Mouse (Mus musculus) embryonic facial prominence, embryonic 11.5 days (tissue): ENCODE results near the gene Map1s. TPM values are rescaled to one million over a fixed set of nuclear protein-coding genes. Genes with fewer than 3 reads are reported as not detected.
A peak's percentile ranks its signal among the peaks of the same experiment; 100 is the strongest.
"Not testable (repeated sequence)": the region's sequence is repeated elsewhere in the genome, so short reads cannot be mapped to it uniquely, and the experiment has no call there.

Experiments used
- ATAC-seq: fragments of 200-750 bp; cut with Nextera tagmentation; replicated peaks from 2 replicates; pipeline ENCODE4 v1.8.0; 2017; ENCODE audit warnings: low read depth; ENCODE audit not compliant: insufficient number of reproducible peaks, low FRiP score, low TSS enrichment
- DNase-seq: peaks from one replicate; pipeline ENCODE4 v3.0.0-alpha.2; 2015; ENCODE audit warnings: low spot score
- H3K27ac ChIP-seq: fragments of 300-500 bp; sonication (generic); replicated peaks from 2 replicates; pipeline ENCODE4 v1.5.1; 2014; ENCODE audit warnings: mild to moderate bottlenecking, low read depth, low read length, control low read depth
- H3K27me3 ChIP-seq: fragments of 300-500 bp; sonication (generic); 2 replicates; pipeline ENCODE4 v1.6.1; 2014; ENCODE audit warnings: mild to moderate bottlenecking, low read length, moderate library complexity, mixed read lengths; ENCODE audit not compliant: control insufficient read depth, insufficient read depth
- H3K36me3 ChIP-seq: fragments of 300-500 bp; sonication (generic); replicated peaks from 2 replicates; pipeline ENCODE4 v1.6.1; 2014; ENCODE audit warnings: low read depth, mild to moderate bottlenecking, low read length, moderate library complexity, mixed read lengths; ENCODE audit not compliant: control insufficient read depth, insufficient read depth
- H3K4me1 ChIP-seq: fragments of 300-500 bp; sonication (generic); 2 replicates; pipeline ENCODE4 v1.6.1; 2014; ENCODE audit warnings: low read length, mixed read lengths; ENCODE audit not compliant: control insufficient read depth, insufficient read depth
- H3K4me2 ChIP-seq: fragments of 300-500 bp; sonication (generic); 2 replicates; pipeline ENCODE4 v1.6.1; 2014; ENCODE audit warnings: low read depth, mild to moderate bottlenecking, control low read depth, low read length, moderate library complexity
- H3K4me3 ChIP-seq: fragments of 300-500 bp; sonication (generic); 2 replicates; pipeline ENCODE4 v1.5.1; 2014; ENCODE audit warnings: low read depth, low read length, control low read depth
- H3K9ac ChIP-seq: fragments of 300-500 bp; sonication (generic); replicated peaks from 2 replicates; pipeline ENCODE4 v1.6.1; 2014; ENCODE audit warnings: mild to moderate bottlenecking, control low read depth, low read length
- H3K9me3 ChIP-seq: fragments of 300-500 bp; sonication (generic); replicated peaks from 2 replicates; pipeline ENCODE4 v1.6.1; 2016; ENCODE audit warnings: mild to moderate bottlenecking, low read length, inconsistent platforms, mixed read lengths; ENCODE audit not compliant: control insufficient read depth
- WGBS: fragments of 180-500 bp; shearing (Covaris S2); extraction: QIAGEN DNeasy Blood & Tissue Kit; methylation state at CpG from one replicate; pipeline ENCODE4 v1.1.7; 2014; 5-methylcytosine and 5-hydroxymethylcytosine counted together
- polyA plus RNA-seq: library from polyadenylated mRNA; unstranded; fragments of >200 nt; fragmentation: Nextera tagmentation; extraction: Ambion mirVana; gene quantifications from 2 replicates; pipeline ENCODE4 v1.2.1, GENCODE M21; 2014

Gene Map1s
- polyA plus RNA-seq, 1 experiment from 2014 or later = 24.9 TPM

DNA sequence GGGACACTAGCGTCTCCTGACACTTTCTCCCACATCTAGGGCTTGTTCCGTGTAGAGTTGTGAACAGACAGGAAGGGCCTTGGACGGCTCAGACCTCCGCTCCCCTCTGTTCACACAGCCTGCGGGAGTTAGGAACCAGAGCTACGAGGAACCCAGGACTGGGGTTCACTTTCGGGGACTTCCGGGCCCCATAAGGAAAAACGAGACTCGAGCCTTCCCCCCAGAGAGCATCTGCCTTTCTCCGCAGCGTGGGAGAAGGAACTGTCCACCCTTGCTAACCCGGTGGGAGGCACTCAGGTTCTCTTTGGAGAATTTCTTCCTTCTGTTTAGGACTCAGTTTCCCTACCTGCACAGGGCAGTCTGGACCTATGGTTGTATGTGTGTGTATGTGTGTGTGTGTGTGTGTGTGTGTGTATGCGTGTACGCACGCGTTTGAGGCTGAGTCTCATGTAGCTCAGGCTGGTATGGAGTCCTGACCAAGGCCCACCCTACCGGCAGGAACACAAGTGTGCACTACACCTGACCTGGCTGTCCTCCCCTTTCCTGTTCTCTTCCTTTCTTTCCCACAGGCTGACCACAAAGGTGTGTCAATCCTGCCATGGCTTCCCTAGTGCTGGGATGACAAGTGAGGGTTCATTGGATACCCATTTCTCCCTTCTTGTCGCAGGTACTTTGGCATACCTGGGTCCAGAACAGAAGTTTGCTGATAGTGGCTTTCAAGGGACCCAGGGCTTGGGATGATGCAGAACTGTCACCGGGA, 12.7 kb upstream of the Map1s start:
- ATAC-seq (no peak; the same call in 1 of the 2 replicates), DNase-seq (peak; percentile 27)
- 21% methylated on average over 20 of the region's 20 CpGs for WGBS
- Histone ChIP-seq H3K9ac (peak overlapping the region; percentile 32; the same call in 1 of the 2 replicates), H3K9me3 (no peaks in the 10 kb centered on the region), H3K27me3 (peaks cover 29% of the 10 kb centered on the region), H3K36me3 (peaks cover 9% of the 10 kb centered on the region), H3K27ac (no peak overlapping the region), H3K4me1 (peaks cover 9% of the 10 kb centered on the region), H3K4me2 (peak overlapping the region; percentile 29), H3K4me3 (peak overlapping the region; percentile 13)

DNA sequence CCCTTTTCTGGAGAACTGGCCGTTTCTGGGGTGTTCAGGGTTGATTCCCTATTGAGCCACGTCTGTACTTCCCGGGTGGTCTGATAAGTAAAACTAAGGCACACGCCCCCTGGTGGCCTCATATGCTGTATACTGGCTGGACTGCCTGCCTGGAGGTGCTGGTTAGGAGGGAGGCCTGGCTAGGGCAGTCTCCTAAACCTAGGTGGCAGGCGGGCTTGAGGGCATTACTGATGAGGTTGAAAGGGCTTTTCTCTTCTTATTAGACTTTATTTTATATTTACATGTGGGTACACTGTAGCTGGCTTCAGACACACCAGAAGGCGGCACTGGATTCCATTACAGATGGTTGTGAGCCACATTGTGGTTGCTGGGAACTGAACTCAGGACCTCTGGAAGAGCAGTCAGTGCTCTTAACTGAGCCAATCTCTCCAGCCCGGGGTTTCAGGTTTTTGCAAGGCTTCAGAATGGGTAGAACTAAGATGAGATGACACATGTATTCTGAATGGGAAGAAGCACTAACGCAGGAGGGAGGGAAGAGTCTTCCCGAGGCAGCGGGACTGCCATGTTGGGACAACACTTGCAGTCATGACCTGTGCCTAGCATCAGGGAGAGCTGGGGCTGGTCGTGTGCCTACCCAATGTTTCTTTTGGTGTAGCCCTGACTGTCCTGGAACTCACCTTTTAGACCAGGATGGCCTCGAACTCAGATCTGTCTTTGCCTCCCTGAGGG, 11.9 kb upstream of the Map1s start:
- no peak overlapping the region for H3K4me3 ChIP-seq
- DNase-seq (peak; percentile 91), ATAC-seq (no peak)
- peaks cover 9% of the 10 kb centered on the region for H3K4me1 ChIP-seq
- H3K36me3 ChIP-seq = peaks cover 9% of the 10 kb centered on the region
- no peak overlapping the region for H3K4me2 ChIP-seq
- H3K9ac ChIP-seq = no peak overlapping the region
- no peaks in the 10 kb centered on the region for H3K9me3 ChIP-seq
- H3K27ac ChIP-seq = no peak overlapping the region
- H3K27me3 ChIP-seq = peaks cover 29% of the 10 kb centered on the region
- WGBS = 26% methylated on average over 12 of the region's 12 CpGs

DNA sequence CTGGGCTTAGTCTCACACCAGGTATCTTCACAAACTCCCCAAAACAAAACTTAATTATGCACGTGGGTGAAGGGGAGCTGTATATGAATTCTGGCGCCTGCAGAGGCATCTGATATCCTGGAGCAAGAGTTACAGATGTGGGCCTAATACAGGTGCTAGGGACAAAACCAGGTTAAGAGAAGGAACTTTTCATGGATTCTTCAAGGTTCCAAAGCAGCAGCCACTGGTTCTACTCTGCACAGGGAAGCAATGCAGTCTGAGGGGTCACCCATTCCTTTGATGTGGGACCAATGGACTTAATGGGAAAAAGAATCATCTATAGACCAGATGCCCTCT, 11.4 kb upstream of the Map1s start:
- Histone ChIP-seq H3K27ac (no peak overlapping the region), H3K27me3 (peaks cover 29% of the 10 kb centered on the region), H3K9ac (no peak overlapping the region), H3K4me3 (no peak overlapping the region), H3K4me2 (no peak overlapping the region), H3K4me1 (peaks cover 9% of the 10 kb centered on the region), H3K9me3 (no peaks in the 10 kb centered on the region), H3K36me3 (peaks cover 9% of the 10 kb centered on the region)
- DNase-seq (no peak), ATAC-seq (no peak)
- 63% methylated on average over 2 of the region's 2 CpGs for WGBS

DNA sequence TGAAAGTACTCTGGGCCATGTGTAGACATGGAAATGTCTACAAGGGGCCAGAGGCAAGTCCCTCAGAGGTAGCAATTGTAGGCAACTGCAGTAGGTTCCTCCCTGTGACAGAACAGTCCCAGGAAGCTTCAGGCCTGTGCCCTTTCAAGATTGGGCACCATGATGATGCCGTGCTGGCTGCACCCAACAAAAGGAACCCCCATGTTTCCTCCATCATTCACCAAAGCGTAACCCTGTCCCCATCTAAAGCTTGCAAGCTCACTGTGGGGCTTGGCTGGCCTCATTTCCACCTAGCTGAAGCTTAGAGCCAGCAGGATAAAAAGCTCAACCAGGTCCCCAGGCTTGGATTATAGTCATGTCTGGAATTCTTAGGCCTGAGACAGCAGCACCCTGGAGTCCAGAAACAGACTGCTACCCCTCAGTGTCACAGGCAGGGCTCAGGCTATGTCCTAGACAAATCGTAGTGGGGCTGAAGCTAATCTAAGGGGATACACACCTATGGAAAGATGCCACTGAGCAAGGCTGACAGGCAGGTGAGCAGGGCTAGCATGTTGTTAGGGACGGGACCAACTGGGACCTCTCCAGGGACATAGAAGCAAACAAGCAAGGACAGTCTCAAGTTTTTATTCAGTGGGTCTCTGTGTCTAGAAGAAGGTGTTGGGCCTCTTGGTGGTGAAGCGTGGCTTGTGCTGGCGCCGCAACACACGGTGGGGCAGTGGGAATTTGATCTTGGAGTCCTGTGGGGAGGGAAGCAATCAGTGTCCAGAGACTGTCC, 10.8 kb upstream of the Map1s start:
- Histone ChIP-seq H3K9ac (no peak overlapping the region), H3K4me1 (peaks cover 9% of the 10 kb centered on the region), H3K9me3 (no peaks in the 10 kb centered on the region), H3K27me3 (peaks cover 29% of the 10 kb centered on the region), H3K4me2 (no peak overlapping the region), H3K36me3 (peaks cover 9% of the 10 kb centered on the region), H3K4me3 (no peak overlapping the region), H3K27ac (no peak overlapping the region)
- DNase-seq = no peak
- WGBS = 89% methylated on average over 8 of the region's 8 CpGs
- no peak for ATAC-seq

DNA sequence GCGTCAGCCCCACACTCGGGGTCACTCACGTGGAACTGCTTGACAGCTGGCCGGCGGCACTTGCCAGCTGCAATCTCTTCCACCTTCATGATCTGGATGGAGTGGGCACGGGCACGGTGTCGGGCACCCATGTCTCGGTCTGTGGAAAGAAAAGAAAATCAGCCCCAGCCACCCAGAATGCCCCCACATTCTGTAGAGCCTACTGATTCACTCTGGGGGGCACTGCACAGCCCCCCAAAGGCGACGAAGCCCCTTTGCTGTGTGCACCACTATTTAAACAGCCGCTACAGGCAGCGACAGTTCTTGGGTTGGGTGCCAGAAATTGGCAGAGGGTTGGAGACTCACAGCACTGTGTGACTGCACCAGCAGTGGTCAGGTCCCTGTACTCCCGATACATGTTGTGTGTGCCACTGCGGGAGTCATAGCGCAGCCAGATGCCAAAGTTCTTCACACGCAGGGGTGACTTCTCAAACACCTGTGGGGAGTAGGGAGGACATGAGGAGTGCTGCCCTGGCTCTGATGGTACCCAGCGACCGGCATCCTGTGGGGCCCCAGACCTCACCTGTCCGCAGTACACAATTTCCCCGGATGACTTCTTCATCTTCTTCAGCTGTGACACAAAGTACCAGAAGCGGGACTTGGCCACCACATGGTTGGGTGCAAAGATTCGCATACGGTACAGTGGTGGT, 10.0 kb upstream of the Map1s start:
- H3K36me3 ChIP-seq, H3K27ac ChIP-seq, H3K9me3 ChIP-seq, ATAC-seq, H3K4me1 ChIP-seq, DNase-seq: not testable (repeated sequence)
- 84% methylated on average over 23 of the region's 24 CpGs for WGBS
- Histone ChIP-seq H3K4me2 (peak overlapping the region; percentile 87), H3K27me3 (peaks cover 29% of the 10 kb centered on the region), H3K4me3 (peak overlapping the region; percentile 77), H3K9ac (peak overlapping the region; percentile 90)

DNA sequence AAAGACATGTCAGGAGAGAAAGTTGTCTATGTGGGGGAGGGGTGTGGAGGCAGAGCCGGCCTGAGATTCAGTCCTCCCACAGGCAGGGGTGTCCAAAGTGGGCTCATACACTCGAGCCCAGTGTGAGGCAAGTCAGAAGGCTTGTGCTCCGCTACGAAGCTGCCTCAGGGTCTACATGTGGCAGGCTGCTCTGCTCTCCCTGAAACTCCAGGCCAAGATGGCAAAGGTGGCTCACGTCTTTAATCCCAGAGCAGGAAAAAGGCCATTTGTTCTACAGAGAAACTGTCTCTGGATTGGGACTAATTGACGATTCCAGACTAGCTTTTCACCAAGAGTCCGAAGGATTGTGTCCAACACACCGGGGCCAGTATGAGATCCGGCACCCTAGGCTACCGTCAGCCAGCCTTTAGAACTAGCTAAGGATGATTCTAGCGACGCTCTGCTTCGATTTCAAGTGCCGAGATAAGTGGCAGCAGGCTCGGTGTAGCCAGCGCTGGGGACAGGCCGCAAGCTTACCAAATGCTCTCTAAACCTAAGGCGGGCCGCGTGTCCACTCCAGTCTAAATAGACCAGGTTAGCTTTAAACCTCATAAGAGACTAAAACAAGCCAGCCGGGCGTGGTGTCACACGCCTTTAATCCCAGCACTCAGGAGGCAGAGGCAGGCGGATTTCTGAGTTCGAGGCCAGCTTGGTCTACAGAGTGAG, 9.3 kb upstream of the Map1s start:
- peak overlapping the region; percentile 77 for H3K4me3 ChIP-seq
- H3K4me1 ChIP-seq = peaks cover 9% of the 10 kb centered on the region
- H3K27ac ChIP-seq = 0 out of 2 replicates have a peak overlapping the region, but pooled peaks have one; percentile 5
- H3K27me3 ChIP-seq = peaks cover 21% of the 10 kb centered on the region
- peak overlapping the region; percentile 90 for H3K9ac ChIP-seq
- DNase-seq = peak; percentile 13
- H3K36me3 ChIP-seq = peaks cover 9% of the 10 kb centered on the region
- H3K9me3 ChIP-seq = no peaks in the 10 kb centered on the region
- peak overlapping the region; percentile 87 for H3K4me2 ChIP-seq
- 6% methylated on average over 25 of the region's 25 CpGs for whole genome bisulfite sequencing
- no peak for ATAC-seq

DNA sequence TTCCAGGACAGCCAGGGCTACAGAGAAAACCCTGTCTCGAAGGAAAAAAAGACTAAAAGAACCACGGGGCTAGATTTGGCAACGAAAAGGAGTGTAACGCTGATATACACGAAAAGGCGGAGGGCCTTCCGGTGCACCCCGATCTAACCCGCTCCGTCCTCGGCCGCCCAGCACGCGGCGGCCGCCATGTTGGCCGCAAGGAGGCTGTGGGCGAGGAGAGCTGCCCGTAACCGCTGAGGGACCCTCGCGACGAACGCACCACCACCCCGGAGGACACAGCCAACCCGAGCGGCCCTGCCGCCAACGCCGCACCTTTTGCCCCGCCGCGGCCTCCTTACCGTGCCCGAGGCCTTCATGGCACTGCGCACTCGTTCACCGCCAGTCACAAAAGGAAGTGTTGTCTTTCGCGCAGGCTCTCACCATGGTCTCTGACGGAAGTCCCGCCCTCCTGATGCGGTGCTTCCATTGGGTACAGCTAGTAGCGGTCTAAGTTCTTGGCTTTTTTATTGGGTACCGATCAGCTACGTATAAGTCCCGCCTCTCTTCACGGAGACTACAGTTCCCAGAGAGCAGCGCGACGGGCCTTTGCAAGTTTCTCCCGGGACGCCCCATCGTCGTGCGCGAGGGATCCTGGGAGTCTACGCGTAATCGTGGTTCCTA, 8.6 kb upstream of the Map1s start, which contains the start of gene Rpl18a:
Gene Rpl18a, minus strand, starts transcription at position 392 of the 660 bp plus-strand sequence.
- Histone ChIP-seq H3K36me3 (peaks cover 9% of the 10 kb centered on the region), H3K27ac (peak within 1 kb of the TSS; percentile 7), H3K9ac (peak within 1 kb of the TSS; percentile 90), H3K27me3 (peaks cover 15% of the 10 kb centered on the region), H3K4me3 (peak within 1 kb of the TSS; percentile 77), H3K4me2 (peak within 1 kb of the TSS; percentile 87), H3K9me3 (no peaks in the 10 kb centered on the region), H3K4me1 (peaks cover 6% of the 10 kb centered on the region)
- DNase-seq (peak; percentile 99), ATAC-seq (peak; percentile 95)
- WGBS = under 1% methylated on average over 60 of the region's 60 CpGs
